Mouse (Mus musculus) lung, adult 2 months (tissue): Measurements from ENCODE around the gene Rer1.

Experiments
- CTCF ChIP-seq: fragments of 200-500 bp; IDR thresholded peaks from 2 replicates; pipeline ENCODE4 v1.5.1; 2011; ENCODE audit warnings: mild to moderate bottlenecking, low read length, control low read depth; ENCODE audit not compliant: insufficient read depth
- POLR2A ChIP-seq: fragments of 200-500 bp; IDR thresholded peaks from 2 replicates; pipeline ENCODE4 v1.6.1; 2011; ENCODE audit warnings: low read depth, mild to moderate bottlenecking, control low read depth, low read length, borderline replicate concordance; ENCODE audit errors: extremely low read depth

GRCm38 (mm10) chr4:155033115-155033514, 53.1 kb downstream of the Rer1 start:
- TF ChIP-seq POLR2A = no peak
- TF ChIP-seq CTCF = no peak
